Mouse (Mus musculus): ENCODE data around the gene Gucy2g. TPM values are rescaled to one million over a fixed set of nuclear protein-coding genes. Genes with fewer than 3 reads are reported as not detected.

Gene Gucy2g
- total and polyA plus RNA-seq, 3 experiments = 0.65 to 2.4 TPM; not detected in 1

DNA sequence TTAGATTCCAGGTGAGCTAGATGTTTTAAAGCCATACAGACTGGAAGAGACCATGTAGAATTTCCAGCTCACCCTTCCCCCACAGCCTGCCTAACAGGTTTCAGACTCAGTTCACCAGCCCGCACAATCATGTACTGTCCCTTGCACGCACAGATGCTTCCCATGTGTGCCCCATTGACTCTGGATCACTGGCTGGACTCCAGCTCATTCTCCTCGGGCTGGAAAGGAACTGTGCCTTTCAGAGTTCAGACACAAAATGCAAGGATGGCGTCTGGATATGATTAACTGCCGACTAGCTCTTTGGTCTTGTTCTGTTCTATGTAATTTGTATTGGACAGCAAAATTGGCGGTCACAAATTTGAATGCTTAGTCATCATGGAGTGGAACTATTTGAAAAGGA lies 91.4 kb downstream of the Gucy2g start:
- H3K79me2 ChIP-seq (ENCODE audit: control insufficient read depth, insufficient read depth, low read length, poor library complexity) = no peaks in the 10 kb centered on the region
- H3K9me3 ChIP-seq (replicated peaks; ENCODE audit: insufficient read depth, low read length) = no peaks in the 10 kb centered on the region
- H3K27me3 ChIP-seq (ENCODE audit: control insufficient read depth in 1 of 2, insufficient read depth in 2 of 2, low read length in 2 of 2) = peaks cover 4 to 7% of the 10 kb centered on the region in 2 experiments
- no peaks in the 10 kb centered on the region for H3K36me3 ChIP-seq (ENCODE audit: control insufficient read depth in 1 of 2, insufficient read depth in 2 of 2, low read length in 2 of 2)
- H3K9ac ChIP-seq (ENCODE audit: control insufficient read depth, low read depth, low read length, poor library complexity, severe bottlenecking) = no peak overlapping the region
- no peak for DNase-seq (ENCODE audit: low read depth, low spot score)
- no peak overlapping the region for H3K4me3 ChIP-seq (ENCODE audit: control insufficient read depth in 1 of 2, insufficient read depth in 1 of 2, low read depth in 2 of 2, low read length in 2 of 2)
- H3K4me1 ChIP-seq (ENCODE audit: control insufficient read depth in 1 of 2, insufficient read depth in 2 of 2, low read length in 2 of 2) = no peaks in the 10 kb centered on the region
- no peak overlapping the region for H3K27ac ChIP-seq (ENCODE audit: control insufficient read depth, low read depth, low read length)
- TF ChIP-seq ZC3H11A (IDR thresholded peaks at IDR 0.05; ENCODE audit: low read depth, low read length) (no peak), EP300 (IDR thresholded peaks at IDR 0.05; ENCODE audit: low read depth in 1 of 2, low read length in 2 of 2) (no peak), POLR2AphosphoS2 (IDR thresholded peaks at IDR 0.05; ENCODE audit: low read length) (no peak), MYC (IDR thresholded peaks at IDR 0.05; ENCODE audit: low read depth, low read length) (no peak), GABPA (IDR thresholded peaks at IDR 0.05; ENCODE audit: low read depth, low read length) (no peak), RAD21 (IDR thresholded peaks at IDR 0.05; ENCODE audit: low read depth, low read length) (no peak), SIN3A (IDR thresholded peaks at IDR 0.05; ENCODE audit: low read length) (no peak), TCF12 (IDR thresholded peaks at IDR 0.05; ENCODE audit: low read depth, low read length) (no peak), CTCF (IDR thresholded peaks at IDR 0.05 in 2 of 3, conservative IDR thresholded peaks at IDR 0.05 in 1 of 3; ENCODE audit: control insufficient read depth in 1 of 3, insufficient read depth in 1 of 3, low read depth in 2 of 3, low read length in 3 of 3, poor library complexity in 1 of 3, severe bottlenecking in 1 of 3) (no peak), MAZ (IDR thresholded peaks at IDR 0.05; ENCODE audit: low read depth, low read length) (no peak), MAFK (IDR thresholded peaks at IDR 0.05; ENCODE audit: borderline replicate concordance, low read depth, low read length) (no peak), TAL1 (IDR thresholded peaks at IDR 0.05; ENCODE audit: low read length) (no peak), JUND (IDR thresholded peaks at IDR 0.05; ENCODE audit: low read depth, low read length) (no peak), MEF2A (IDR thresholded peaks at IDR 0.05; ENCODE audit: extremely low read depth, insufficient replicate concordance, low read depth, low read length, poor library complexity, severe bottlenecking) (no peak), RCOR1 (IDR thresholded peaks at IDR 0.05; ENCODE audit: low read depth, low read length) (no peak), GATA1 (IDR thresholded peaks at IDR 0.05; ENCODE audit: low read depth, low read length) (no peak), NELFE (IDR thresholded peaks at IDR 0.05; ENCODE audit: low read depth, low read length) (no peak), ETS1 (IDR thresholded peaks at IDR 0.05; ENCODE audit: low read depth, low read length) (no peak), ELF1 (IDR thresholded peaks at IDR 0.05; ENCODE audit: low read depth, low read length) (no peak)

DNA sequence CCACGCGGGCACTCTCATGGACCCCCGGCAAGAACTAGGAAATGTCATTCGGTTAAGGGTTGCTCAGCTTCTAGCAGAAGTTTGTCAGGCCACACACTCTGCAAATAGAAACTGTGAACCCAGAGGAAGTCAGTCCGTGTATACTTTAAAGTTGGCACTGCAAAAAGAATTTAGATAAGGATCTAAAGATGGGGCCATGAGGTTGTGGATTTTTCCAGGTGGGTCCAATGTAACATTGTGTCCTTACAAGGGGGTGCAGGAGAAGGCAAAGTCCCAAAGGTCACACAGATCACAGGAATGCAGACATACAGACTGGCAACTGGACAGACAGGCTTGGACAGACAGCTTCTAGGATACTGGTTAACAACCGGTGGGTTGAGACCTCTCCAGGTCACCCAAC lies 92.9 kb downstream of the Gucy2g start:
- Histone ChIP-seq H3K36me3 (ENCODE audit: control insufficient read depth in 1 of 2, insufficient read depth in 2 of 2, low read length in 2 of 2) (no peaks in the 10 kb centered on the region), H3K79me2 (ENCODE audit: control insufficient read depth, insufficient read depth, low read length, poor library complexity) (no peaks in the 10 kb centered on the region), H3K4me1 (ENCODE audit: control insufficient read depth in 1 of 2, insufficient read depth in 2 of 2, low read length in 2 of 2) (no peaks in the 10 kb centered on the region), H3K9me3 (replicated peaks; ENCODE audit: insufficient read depth, low read length) (no peaks in the 10 kb centered on the region), H3K4me3 (ENCODE audit: control insufficient read depth in 1 of 2, insufficient read depth in 1 of 2, low read depth in 2 of 2, low read length in 2 of 2) (no peak overlapping the region), H3K9ac (ENCODE audit: control insufficient read depth, low read depth, low read length, poor library complexity, severe bottlenecking) (no peak overlapping the region), H3K27ac (ENCODE audit: control insufficient read depth, low read depth, low read length) (no peak overlapping the region), H3K27me3 (ENCODE audit: control insufficient read depth in 1 of 2, insufficient read depth in 2 of 2, low read length in 2 of 2) (peaks cover under 1 to 7% of the 10 kb centered on the region in 2 experiments)
- DNase-seq (ENCODE audit: low read depth, low spot score) = no peak
- TF ChIP-seq ZNF384 (IDR thresholded peaks at IDR 0.05; ENCODE audit: low read depth, low read length) (no peak), EP300 (IDR thresholded peaks at IDR 0.05; ENCODE audit: low read depth in 1 of 2, low read length in 2 of 2) (no peak), E2F4 (IDR thresholded peaks at IDR 0.05; ENCODE audit: borderline replicate concordance, low read depth, low read length) (no peak), MAFK (IDR thresholded peaks at IDR 0.05; ENCODE audit: borderline replicate concordance, low read depth, low read length) (no peak), NELFE (IDR thresholded peaks at IDR 0.05; ENCODE audit: low read depth, low read length) (no peak), GABPA (IDR thresholded peaks at IDR 0.05; ENCODE audit: low read depth, low read length) (no peak), GATA1 (IDR thresholded peaks at IDR 0.05; ENCODE audit: low read depth, low read length) (0 out of 2 replicates have a peak, but pooled peaks have one; percentile 6), ETS1 (IDR thresholded peaks at IDR 0.05; ENCODE audit: low read depth, low read length) (no peak)

Other genes with a start within 250 kb of the Gucy2g start
- 31.4 and 37.1 TPM in 2 replicates for gene Gpam, start 114.0 kb downstream of the Gucy2g start, total RNA-seq (2012; rRNA removed)
- 100 to 1,000 TPM in 1 of 2 experiments, 10 to 100 TPM in 1; 26.2 to 327 TPM for gene Gpam, start 114.0 kb downstream of the Gucy2g start, polyA plus RNA-seq (2012; ENCODE audit: insufficient read depth in 1 of 2, insufficient read length in 2 of 2, low read depth in 1 of 2, low replicate concordance in 2 of 2, missing spikeins in 1 of 2)
- not detected in 2 replicates for gene Tectb, start 60.5 kb downstream of the Gucy2g start, total RNA-seq (2012; rRNA removed)
- gene Tectb, start 60.5 kb downstream of the Gucy2g start, polyA plus RNA-seq (2012; ENCODE audit: insufficient read depth in 1 of 2, insufficient read length in 2 of 2, low read depth in 1 of 2, low replicate concordance in 2 of 2, missing spikeins in 1 of 2) = not detected
- 248 and 318 TPM in 2 replicates for gene Acsl5, start 10.7 kb upstream of the Gucy2g start, total RNA-seq (2012; rRNA removed)
- 100 to 1,000 TPM in 1 of 2 experiments, not detected in 1; 223 TPM for gene Acsl5, start 10.7 kb upstream of the Gucy2g start, polyA plus RNA-seq (2012; ENCODE audit: insufficient read depth in 1 of 2, insufficient read length in 2 of 2, low read depth in 1 of 2, low replicate concordance in 2 of 2, missing spikeins in 1 of 2)
- gene Zdhhc6, start 74.8 kb upstream of the Gucy2g start, total RNA-seq (2012; rRNA removed) = 101 and 109 TPM in 2 replicates
- 100 to 1,000 TPM in 1 of 2 experiments, 10 to 100 TPM in 1; 95.6 to 114 TPM for gene Zdhhc6, start 74.8 kb upstream of the Gucy2g start, polyA plus RNA-seq (2012; ENCODE audit: insufficient read depth in 1 of 2, insufficient read length in 2 of 2, low read depth in 1 of 2, low replicate concordance in 2 of 2, missing spikeins in 1 of 2)
- gene Vti1a, start 75.1 kb upstream of the Gucy2g start, total RNA-seq (2012; rRNA removed) = 33.8 and 42.8 TPM in 2 replicates
- gene Vti1a, start 75.1 kb upstream of the Gucy2g start, polyA plus RNA-seq (2012; ENCODE audit: insufficient read depth in 1 of 2, insufficient read length in 2 of 2, low read depth in 1 of 2, low replicate concordance in 2 of 2, missing spikeins in 1 of 2) = 100 to 1,000 TPM in 1 of 2 experiments, 10 to 100 TPM in 1; 37.2 to 119 TPM

Measured in MEL (cell line).